Mouse (Mus musculus) heart, adult 2 months (tissue): ENCODE measurements at regions not wholly inside any gene's neighbourhood (a gene's known extent, or its start where the extent isn't known, plus 50 kb on each side); places are given as distances from the start of the nearest gene placed in this dataset.

ENCODE experiments used
- CTCF ChIP-seq: fragments of 200-600 bp; IDR thresholded peaks from 2 replicates; pipeline ENCODE4 v1.8.1; 2022; ENCODE audit warnings: antibody characterized with exemption, mild to moderate bottlenecking, moderate library complexity
- POLR2A ChIP-seq: fragments of 200-500 bp; IDR thresholded peaks from 2 replicates; pipeline ENCODE4 v1.6.1; 2011; ENCODE audit warnings: mild to moderate bottlenecking, low read depth, low read length, control low read depth; ENCODE audit not compliant: insufficient read depth

DNA sequence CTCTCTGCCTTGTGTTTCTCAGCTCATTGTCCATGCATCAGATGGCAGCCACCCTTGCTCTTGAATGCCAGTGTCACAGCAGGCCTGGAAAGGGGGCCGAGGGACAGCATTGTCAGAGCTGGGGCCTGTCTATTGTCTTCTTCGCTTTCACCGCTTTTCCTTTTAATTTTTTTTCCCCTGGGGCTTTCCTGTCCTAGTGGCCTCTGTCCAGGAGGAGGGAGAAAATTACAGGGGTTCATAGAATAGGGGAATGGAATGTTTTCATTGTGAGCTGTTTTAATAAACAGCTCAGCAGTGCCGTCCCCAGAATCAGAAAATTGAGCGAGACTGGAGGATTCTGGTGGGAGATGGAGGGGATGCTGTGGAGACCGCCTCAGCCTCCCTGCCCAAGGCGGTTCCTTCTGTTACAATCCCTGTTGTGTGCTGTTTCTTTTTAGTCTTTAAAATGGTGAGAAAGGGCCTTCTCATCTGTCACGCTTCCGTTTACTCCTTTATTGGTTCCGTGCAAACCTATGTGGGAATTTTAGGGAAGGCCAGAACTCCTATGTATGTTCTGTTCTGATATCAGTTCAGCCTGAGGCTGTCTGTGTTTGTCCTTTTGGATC is 217.2 kb upstream of the Ubash3b start:
- TF ChIP-seq POLR2A (no peak), CTCF (no peak)
